Mouse (Mus musculus) forebrain, embryonic 10.5 days (tissue): ENCODE data around the gene Tmc3. TPM values are rescaled to one million over a fixed set of nuclear protein-coding genes. Genes with fewer than 3 reads are reported as not detected.
A peak's percentile ranks its signal among the peaks of the same experiment; 100 is the strongest.

ENCODE experiments used
- DNase-seq: peaks from one replicate; pipeline ENCODE4 v3.0.0-alpha.2; 2017; ENCODE audit warnings: low spot score; ENCODE audit errors: extremely low spot score
- H3K27ac ChIP-seq: fragments of 300-500 bp; sonication (generic); 2 replicates; pipeline ENCODE4 v1.5.1; 2016; ENCODE audit warnings: mild to moderate bottlenecking
- H3K27me3 ChIP-seq: fragments of 300-500 bp; sonication (generic); 2 replicates; pipeline ENCODE4 v1.6.1; 2016; ENCODE audit warnings: mild to moderate bottlenecking; ENCODE audit not compliant: poor library complexity, severe bottlenecking
- H3K36me3 ChIP-seq: fragments of 300-500 bp; sonication (generic); replicated peaks from 2 replicates; pipeline ENCODE4 v1.6.1; 2016; ENCODE audit warnings: mild to moderate bottlenecking, moderate library complexity
- H3K4me1 ChIP-seq: fragments of 300-500 bp; sonication (generic); 2 replicates; pipeline ENCODE4 v1.6.1; 2016
- H3K4me3 ChIP-seq: fragments of 300-500 bp; sonication (generic); 2 replicates; pipeline ENCODE4 v1.5.1; 2016; ENCODE audit warnings: mild to moderate bottlenecking, moderate library complexity
- H3K9me3 ChIP-seq: fragments of 300-500 bp; sonication (generic); 2 replicates; pipeline ENCODE4 v1.6.1; 2016; ENCODE audit warnings: mild to moderate bottlenecking, moderate library complexity
- WGBS: fragments of 180-500 bp; shearing (Covaris S2); methylation state at CpG from one replicate; pipeline ENCODE4 v1.1.7; 2016; 5-methylcytosine and 5-hydroxymethylcytosine counted together
- polyA plus RNA-seq: library from polyadenylated mRNA; unstranded; fragments of >200 nt; fragmentation: Nextera tagmentation; extraction: Ambion mirVana; gene quantifications from 2 replicates; pipeline ENCODE4 v1.2.1, GENCODE M21; 2016

Gene Tmc3
- 0.14 and 0.22 TPM in 2 replicates for polyA plus RNA-seq

DNA sequence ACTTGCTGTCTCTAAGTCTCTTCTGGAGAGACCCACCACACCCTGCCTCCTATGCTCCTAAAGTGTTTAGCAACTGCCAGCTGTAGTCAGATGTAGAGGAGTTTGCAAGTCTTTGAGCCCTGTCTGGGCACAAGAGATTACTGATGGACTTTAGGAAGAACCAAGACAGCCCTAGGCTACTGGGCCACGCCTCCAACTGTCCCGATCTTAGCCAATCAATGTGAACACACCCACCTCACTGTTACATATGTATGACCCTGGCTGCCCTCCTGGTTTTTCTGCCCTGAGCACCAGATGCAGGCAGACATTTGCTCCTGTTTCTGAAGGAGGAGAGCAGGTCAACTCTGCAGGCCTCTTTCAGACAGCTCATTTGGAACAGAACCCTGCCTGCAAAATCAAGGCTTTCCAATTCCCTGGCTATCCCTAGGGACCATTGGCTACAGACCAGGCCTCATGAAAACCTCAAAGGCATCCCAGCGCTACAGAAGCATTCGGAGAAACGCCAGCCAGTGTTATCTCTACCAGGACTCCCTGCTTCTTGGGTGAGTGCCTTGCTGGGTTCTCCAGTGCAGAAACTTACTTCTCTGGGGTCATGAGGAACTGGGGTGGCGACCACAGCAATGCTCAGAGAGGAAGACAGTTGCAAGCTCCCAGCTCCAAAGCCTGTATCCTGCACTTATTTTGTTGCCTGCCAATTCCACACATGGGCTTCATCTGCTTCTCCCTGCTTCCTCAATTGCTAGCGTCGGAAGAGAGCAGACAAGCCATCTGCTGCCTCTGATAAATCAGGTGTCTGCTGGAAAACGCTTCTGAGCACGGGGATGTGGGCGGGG is at the start of gene Tmc3:
TSS of gene Tmc3 (plus strand) at position 289 of the 833 bp plus-strand sequence.
- no peak within 1 kb of the TSS for H3K27ac ChIP-seq
- peaks cover 7% of the 10 kb centered on the region for H3K4me1 ChIP-seq
- no peaks in the 10 kb centered on the region for H3K27me3 ChIP-seq
- WGBS, result 64% methylated on average over 11 of the region's 11 CpGs
- DNase-seq, result no peak
- no peaks in the 10 kb centered on the region for H3K36me3 ChIP-seq
- H3K9me3 ChIP-seq, result no peaks in the 10 kb centered on the region
- no peak within 1 kb of the TSS for H3K4me3 ChIP-seq

DNA sequence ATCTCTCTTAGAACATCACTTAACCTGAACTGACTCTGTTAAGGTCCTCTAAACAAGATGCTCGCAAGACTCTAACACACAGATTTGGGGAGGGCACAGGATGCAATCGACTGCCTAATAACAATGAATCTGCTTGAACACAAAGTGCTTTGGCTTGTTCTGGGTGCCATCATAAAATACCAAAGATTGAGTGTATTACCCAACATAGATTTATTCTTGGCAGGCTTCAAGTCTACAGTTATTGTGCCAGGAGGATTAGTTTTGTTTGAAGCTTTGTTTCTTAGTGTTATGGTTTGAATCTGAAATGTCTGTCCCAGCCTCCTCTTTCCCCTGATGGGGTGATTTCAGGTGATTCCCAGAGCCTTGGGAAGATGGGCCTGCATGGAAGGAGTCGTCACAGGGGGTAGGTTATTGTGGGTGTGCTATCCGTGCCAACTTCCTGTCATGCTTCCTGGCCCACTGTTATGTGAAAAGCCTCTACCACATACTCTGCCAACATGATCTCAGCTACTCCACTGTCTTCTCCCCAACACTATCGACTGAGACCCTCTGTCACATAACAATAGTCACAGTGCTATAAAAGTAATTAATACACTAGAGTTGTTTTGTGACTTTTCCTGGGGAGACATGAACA is 43.1 kb upstream of the Tmc3 start:
- Histone ChIP-seq H3K4me3 (no peak overlapping the region), H3K9me3 (no peaks in the 10 kb centered on the region), H3K4me1 (peaks cover 3% of the 10 kb centered on the region; the same call in 1 of the 2 replicates), H3K36me3 (no peaks in the 10 kb centered on the region), H3K27me3 (no peaks in the 10 kb centered on the region), H3K27ac (no peak overlapping the region)
- no peak for DNase-seq
- 84% methylated on average over 5 of the region's 5 CpGs for WGBS

DNA sequence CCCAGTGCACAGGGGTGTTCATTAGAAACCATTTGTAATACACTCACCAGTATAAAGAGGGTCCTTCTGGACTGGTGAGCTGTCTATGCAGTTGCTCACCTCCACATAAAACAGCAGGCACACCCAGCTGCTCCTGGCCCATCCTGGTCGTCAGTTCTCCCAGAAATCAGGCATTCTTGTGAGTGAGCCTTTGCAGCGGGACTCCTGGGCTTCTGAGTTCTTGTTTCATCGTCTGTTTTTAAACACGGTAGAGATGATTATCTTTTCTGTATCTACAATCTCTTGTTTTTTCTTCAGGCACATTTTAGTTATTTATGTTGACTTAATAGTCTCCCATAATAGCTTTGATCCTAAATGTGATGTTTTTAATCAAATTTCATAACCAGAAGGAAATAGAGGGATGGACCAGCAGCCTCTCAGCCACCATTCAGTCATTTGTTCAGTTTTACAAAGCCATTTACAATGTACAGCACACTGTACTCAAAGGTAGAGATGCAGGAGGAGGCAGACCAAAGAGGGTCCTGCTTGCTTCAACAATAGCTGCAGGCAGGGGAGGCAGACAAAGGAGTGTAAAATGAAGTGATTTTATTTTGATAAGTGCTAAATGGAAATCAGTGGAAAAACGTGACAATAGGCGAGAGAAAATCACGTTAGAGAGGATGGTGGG is 35.9 kb upstream of the Tmc3 start:
- Histone ChIP-seq H3K27me3 (no peaks in the 10 kb centered on the region), H3K4me3 (no peak overlapping the region), H3K4me1 (peaks cover 21% of the 10 kb centered on the region), H3K9me3 (no peaks in the 10 kb centered on the region), H3K36me3 (no peaks in the 10 kb centered on the region), H3K27ac (peak overlapping the region; percentile 75; the same call in 1 of the 2 replicates)
- 72% methylated on average over 7 of the region's 7 CpGs for WGBS
- no peak for DNase-seq

DNA sequence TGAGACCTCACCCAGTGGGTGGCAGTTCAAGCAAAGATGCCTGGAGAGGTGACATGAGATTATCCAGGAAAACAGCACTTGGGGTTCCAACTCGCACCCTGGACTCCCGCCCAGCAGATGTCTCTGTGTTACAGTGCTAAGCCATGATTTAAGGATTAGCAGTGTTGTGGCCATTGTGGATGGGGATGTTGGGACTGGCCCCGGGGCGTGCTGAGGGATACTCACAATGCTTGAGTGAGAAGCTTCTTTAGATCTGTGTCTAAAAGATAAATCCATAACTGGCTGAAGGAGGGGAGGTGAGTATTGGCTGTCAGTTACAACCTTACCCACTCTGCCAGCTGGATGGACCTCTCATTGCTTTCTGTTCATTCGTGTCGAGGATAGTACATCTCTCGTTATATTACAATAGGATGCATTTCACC is 35.4 kb upstream of the Tmc3 start:
- Histone ChIP-seq H3K9me3 (no peaks in the 10 kb centered on the region), H3K27ac (peak overlapping the region; percentile 75), H3K4me1 (peaks cover 21% of the 10 kb centered on the region), H3K36me3 (no peaks in the 10 kb centered on the region), H3K27me3 (no peaks in the 10 kb centered on the region), H3K4me3 (no peak overlapping the region)
- WGBS, result 66% methylated on average over 7 of the region's 7 CpGs
- no peak for DNase-seq

DNA sequence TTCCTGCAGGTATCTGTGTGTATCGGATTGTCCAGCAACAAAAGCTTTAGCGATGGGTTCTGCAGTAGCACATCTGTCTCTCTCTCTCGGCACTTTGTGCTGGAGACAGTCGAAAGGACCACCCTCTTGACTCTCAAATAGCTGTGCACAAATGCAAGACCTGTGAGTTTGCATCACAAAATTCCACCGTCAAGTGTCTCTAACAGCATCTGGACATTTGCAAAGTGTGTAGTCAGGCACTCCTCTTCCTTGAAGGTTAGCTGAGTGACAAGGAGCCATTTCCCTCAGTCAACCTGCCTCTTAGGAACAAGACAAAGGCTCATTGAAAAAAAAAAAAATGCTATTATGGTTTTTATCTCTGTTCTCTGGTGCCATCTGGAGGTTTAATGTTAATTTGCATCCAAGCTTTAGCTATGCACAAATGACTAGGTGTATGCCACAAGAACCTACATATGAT is 34.7 kb upstream of the Tmc3 start:
- peak; percentile 16 for DNase-seq
- Histone ChIP-seq H3K4me3 (no peak overlapping the region), H3K27ac (peak overlapping the region; percentile 75), H3K36me3 (no peaks in the 10 kb centered on the region), H3K27me3 (no peaks in the 10 kb centered on the region), H3K4me1 (peaks cover 21% of the 10 kb centered on the region), H3K9me3 (no peaks in the 10 kb centered on the region)
- WGBS, result 72% methylated on average over 5 of the region's 5 CpGs

DNA sequence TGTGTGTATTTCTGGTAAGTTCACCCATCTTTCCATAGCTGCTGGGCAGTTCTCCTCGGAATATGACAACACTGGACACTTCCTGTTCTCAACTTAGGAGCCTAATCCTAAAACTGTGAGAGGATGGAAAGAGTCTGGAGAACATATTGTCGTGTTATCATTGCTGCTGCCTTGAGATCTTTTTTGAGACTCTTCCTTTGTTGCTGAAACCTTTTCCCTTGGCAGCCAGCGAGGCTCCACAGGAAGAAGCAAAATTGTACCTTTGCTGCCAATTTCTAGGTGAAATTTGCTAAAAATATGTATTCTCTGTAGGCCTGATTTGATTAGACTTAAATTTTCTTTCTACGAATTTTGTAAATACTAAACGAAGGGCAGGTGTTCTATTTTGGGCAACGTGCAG is 30.2 kb upstream of the Tmc3 start:
- no peak for DNase-seq
- H3K27ac ChIP-seq, result no peak overlapping the region
- no peak overlapping the region for H3K4me3 ChIP-seq
- H3K4me1 ChIP-seq, result peaks cover 6% of the 10 kb centered on the region
- H3K9me3 ChIP-seq, result no peaks in the 10 kb centered on the region
- H3K27me3 ChIP-seq, result no peaks in the 10 kb centered on the region
- no peaks in the 10 kb centered on the region for H3K36me3 ChIP-seq
- 86% methylated on average over 6 of the region's 6 CpGs for WGBS

DNA sequence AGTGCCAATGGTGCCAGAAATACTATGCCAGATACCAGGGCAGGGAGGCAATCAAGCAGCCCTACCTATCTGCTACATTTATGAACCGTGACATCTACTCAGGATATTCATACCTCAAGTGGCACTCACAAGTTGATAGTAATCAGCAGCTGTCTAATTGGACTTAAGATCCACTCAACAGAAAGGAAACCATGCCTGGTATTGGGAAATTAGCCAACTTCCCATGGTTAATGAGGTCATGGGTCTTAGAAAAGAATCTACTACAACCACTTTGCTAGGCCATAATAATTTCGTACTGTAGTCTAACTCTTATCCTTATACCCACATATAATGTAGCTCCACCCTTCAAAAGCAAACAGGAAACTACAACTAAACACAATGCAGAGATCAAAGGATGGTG is 28.2 kb upstream of the Tmc3 start:
- WGBS, result 90% methylated on average over 2 of the region's 2 CpGs
- H3K36me3 ChIP-seq, result no peaks in the 10 kb centered on the region
- no peaks in the 10 kb centered on the region for H3K9me3 ChIP-seq
- H3K27me3 ChIP-seq, result no peaks in the 10 kb centered on the region
- H3K4me3 ChIP-seq, result no peak overlapping the region
- no peak for DNase-seq
- H3K4me1 ChIP-seq, result no peaks in the 10 kb centered on the region
- H3K27ac ChIP-seq, result no peak overlapping the region

DNA sequence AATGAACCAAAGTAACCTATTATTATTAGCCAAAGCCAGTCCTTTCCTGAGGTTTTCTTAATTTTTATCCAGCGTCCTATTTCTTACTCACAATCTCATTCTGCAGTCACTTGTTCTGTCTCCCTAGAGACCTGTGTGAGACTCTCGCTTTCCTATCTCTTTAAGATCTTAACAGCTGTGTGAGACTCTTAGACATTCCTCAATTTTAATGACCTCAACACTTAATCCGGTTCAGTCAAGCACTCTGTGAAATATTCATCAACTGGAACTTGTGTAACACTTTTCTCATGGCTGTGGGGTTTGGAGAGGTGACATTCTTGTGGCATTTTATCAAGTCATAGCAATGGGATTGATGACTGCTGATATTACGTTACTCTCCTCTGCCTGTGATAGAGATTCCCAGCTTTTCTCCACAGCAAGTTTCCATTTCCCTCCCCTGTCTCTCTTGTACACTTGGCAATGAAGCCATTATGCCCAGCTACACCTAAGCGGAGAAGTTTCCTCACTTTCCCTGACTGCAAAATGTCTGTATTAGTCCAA is 25.9 kb upstream of the Tmc3 start:
- WGBS, result 78% methylated on average over 5 of the region's 5 CpGs

DNA sequence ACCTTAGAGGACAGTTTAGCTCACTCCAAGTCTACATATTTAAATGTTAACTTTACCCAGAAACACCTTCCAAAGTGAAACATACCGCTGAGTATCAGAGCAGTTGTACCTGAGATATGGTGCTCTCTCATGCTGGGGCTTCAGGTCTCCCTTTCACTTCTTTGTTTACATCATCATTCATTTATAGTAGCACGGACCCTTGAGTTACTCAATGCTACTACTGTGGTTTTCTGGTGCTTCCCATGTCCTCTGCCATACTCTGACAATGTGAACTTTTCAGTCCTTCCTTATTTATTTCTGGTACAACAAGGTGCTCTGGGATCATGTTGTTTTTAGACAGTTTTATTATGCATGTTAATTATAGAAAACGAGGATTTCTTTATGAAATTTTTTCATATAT is 25.2 kb upstream of the Tmc3 start:
- H3K36me3 ChIP-seq, result no peaks in the 10 kb centered on the region
- H3K9me3 ChIP-seq, result no peaks in the 10 kb centered on the region
- no peak for DNase-seq
- WGBS, result 91% methylated on average over 3 of the region's 3 CpGs
- H3K4me3 ChIP-seq, result no peak overlapping the region
- no peak overlapping the region for H3K27ac ChIP-seq
- no peaks in the 10 kb centered on the region for H3K27me3 ChIP-seq
- H3K4me1 ChIP-seq, result peaks cover 4% of the 10 kb centered on the region; the same call in 1 of the 2 replicates

More for the DNA sequence above, 25.9 kb upstream of the Tmc3 start:
- no peaks in the 10 kb centered on the region for H3K27me3 ChIP-seq
- no peaks in the 10 kb centered on the region for H3K9me3 ChIP-seq
- H3K27ac ChIP-seq, result no peak overlapping the region
- no peak for DNase-seq
- no peak overlapping the region for H3K4me3 ChIP-seq
- no peaks in the 10 kb centered on the region for H3K36me3 ChIP-seq
- peaks cover 4% of the 10 kb centered on the region; the same call in 1 of the 2 replicates for H3K4me1 ChIP-seq

DNA sequence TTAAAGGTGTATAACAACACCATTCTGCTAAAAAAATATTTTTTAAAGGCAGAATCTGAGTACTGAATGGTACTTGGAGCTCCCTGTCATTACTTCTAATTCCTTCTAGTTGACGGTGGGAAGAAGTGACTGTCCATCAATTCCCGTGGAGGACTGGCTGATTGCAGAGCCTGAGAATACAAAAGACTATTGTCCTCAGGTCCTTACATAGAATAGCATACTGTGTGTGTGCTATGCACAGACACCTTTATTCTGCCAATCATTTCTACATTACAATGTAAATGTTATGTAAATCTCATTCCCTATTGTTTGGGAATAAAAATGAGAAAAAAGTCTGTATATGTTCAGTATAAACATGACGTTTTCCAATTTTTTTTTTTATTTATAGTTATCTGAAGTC is 22.9 kb upstream of the Tmc3 start:
- Histone ChIP-seq H3K27me3 (no peaks in the 10 kb centered on the region), H3K27ac (no peak overlapping the region), H3K4me1 (peaks cover 11% of the 10 kb centered on the region), H3K9me3 (no peaks in the 10 kb centered on the region), H3K36me3 (no peaks in the 10 kb centered on the region), H3K4me3 (no peak overlapping the region)
- 35% methylated on average over 3 of the region's 3 CpGs for WGBS
- DNase-seq, result no peak

DNA sequence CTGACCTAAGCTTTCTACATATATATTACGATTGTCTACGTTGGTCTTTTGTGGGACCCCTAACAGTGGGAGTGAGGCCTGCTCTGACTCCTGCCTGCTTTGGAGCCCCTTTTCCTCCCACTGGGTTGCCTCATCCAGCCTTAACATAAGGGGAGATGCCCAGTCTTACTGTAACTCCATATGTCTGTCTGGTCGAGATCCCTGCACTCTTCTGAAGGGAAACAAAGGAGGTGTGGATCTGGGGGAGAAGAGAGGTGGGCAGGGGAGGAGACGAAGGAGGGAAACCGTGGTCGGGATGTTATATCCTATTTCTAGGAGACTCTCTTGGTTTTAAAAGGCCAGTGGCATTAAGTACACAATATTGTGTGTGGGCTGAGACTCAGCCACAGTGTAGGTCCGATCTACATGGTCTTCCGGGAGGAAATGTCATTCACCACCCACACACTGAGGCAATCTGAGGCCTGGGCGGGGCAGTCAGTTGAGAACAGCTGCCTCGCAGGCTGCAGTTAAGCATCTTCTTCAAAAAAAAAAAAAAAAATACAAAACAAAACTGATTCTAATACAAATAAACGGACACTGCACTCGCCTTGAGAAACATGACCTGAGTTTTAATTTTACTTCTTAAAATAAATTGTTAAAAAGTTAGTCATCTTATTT is 20.0 kb upstream of the Tmc3 start:
- Histone ChIP-seq H3K4me3 (no peak overlapping the region), H3K4me1 (peaks cover 13% of the 10 kb centered on the region), H3K27ac (no peak overlapping the region), H3K36me3 (no peaks in the 10 kb centered on the region), H3K9me3 (no peaks in the 10 kb centered on the region), H3K27me3 (no peaks in the 10 kb centered on the region)
- no peak for DNase-seq
- 86% methylated on average over 12 of the region's 12 CpGs for WGBS

DNA sequence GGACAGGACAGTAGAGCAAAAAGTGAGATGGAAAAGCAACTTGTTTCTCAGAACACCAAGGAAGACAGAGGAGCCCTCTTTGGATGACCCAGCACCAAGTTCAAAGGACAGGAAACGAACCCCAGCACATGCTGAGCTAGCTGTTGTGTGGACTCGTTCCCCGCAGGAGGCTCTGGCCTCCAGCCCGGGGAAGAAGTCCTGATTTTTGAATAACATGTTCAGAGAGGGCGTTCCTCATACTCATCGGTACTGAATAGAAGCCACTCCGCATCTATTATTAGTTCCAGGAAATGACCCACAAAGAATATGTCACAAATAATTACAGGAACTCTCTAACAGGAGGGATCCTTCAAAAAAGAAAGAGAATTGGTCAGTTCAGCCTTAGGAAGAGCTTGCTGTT is 18.8 kb upstream of the Tmc3 start:
- no peaks in the 10 kb centered on the region for H3K9me3 ChIP-seq
- H3K36me3 ChIP-seq, result no peaks in the 10 kb centered on the region
- H3K4me1 ChIP-seq, result peaks cover 13% of the 10 kb centered on the region
- H3K4me3 ChIP-seq, result no peak overlapping the region
- 47% methylated on average over 7 of the region's 7 CpGs for WGBS
- DNase-seq, result no peak
- peak overlapping the region; percentile 25; the same call in 1 of the 2 replicates for H3K27ac ChIP-seq
- no peaks in the 10 kb centered on the region for H3K27me3 ChIP-seq
